Mouse (Mus musculus): ENCODE results near the gene Pinlyp. TPM values are rescaled to one million over a fixed set of nuclear protein-coding genes. Genes with fewer than 3 reads are reported as not detected.
"Not testable (repeated sequence)": the region's sequence is repeated elsewhere in the genome, so short reads cannot be mapped to it uniquely, and the experiment has no call there.

Gene Pinlyp
- total RNA-seq, 2 experiments from 2014 or later: not detected

DNA sequence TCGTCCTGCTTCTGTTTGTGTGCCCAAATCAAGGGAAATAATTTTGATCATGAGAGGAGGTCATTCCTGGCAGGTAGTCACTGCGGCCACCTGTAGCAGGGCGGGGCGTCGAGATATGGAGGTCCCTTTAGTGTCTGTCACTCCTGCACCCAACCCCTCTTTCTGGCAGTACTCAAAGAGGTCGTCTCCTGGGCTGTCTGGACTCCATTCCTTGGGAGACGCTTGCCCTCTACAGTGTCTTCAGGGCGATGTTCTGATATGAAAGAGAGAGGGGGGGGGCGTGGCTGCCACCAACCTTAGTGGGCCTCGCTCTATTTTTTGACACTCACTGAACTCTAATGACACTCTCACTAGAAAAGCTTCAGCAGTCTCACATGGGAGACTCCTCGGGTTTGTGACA lies 16.3 kb downstream of the Pinlyp start:
- no peak for DNase-seq
- intact Hi-C loops (cut with DNase I): no loop called here

DNA sequence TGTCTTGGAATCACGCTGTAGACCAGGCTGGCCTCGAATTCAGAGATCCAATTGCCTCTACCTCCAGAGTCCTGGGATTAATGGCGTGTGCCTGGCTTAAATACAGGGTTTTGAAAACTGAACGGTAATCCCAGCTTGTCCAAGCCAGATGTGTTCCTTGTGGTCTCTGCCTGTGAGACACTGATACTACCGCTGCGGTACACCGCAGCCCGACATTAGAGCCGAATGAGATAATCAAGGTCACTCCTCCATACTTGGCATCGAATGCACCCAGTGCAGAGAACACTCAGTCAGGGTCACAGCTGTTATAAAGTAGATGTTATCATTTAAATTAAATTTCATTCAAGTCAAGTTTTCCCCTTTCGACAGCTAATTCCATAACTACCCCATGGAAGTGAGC lies 17.1 kb downstream of the Pinlyp start:
- DNase-seq: no peak
- intact Hi-C loops (cut with DNase I): no loop called here

DNA sequence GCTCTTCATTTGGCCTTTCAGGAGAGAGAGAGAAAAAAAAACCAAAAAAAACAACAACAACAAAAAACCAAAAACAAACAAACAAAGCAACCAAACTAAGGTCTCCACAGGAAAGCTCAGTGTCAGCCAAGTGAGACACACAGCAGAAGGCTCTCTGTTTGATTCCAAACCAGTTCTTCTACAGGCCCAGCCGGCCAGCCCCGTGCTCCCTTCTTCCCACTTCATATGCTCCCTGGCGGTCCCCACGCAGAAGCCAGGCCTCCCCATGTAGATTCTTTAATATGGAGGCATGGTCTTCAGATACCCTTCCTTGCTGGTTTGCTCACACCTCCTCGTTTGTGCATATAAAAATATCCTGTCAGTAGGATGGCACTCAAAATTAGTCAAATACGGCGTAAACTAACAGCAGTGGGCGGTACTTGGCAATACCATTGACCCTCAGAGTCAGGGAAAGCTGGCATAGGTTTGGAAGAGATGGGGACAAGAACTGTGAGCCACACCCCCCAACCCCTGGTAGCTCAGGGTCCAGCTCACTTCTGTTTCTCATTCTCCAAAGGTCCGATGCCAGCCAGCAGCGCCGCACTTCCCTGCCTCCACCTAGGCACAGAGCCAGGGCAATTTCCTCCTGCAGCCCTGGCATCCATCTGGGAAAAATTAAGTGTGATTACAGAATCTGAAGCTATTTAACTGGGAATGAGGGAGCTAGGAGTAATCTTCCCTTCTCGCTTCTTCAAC lies 20.1 kb downstream of the Pinlyp start:
- DNase-seq: no peak
- intact Hi-C loops (cut with DNase I): no loop called here

DNA sequence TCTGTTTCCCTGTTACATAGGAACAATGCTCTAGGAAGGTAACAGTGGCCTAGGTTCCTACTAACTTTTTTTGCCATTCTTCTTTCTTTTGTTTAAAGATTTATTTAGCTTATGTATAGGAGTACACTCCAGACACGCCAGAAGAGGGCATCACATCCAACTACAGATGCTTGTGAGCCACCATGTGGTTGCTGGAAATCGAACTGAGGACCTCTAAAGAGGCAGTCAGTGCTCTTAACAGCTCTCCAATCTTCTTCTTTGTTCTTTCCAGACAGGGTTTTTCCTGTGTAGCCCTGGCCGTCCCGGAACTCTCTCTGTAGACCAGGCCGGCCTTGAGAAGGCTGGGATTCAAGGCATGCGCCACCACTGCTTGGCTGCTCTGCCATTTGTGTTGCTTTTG lies 20.9 kb downstream of the Pinlyp start:
- intact Hi-C loops (cut with DNase I): no loop called here
- no peak for DNase-seq

DNA sequence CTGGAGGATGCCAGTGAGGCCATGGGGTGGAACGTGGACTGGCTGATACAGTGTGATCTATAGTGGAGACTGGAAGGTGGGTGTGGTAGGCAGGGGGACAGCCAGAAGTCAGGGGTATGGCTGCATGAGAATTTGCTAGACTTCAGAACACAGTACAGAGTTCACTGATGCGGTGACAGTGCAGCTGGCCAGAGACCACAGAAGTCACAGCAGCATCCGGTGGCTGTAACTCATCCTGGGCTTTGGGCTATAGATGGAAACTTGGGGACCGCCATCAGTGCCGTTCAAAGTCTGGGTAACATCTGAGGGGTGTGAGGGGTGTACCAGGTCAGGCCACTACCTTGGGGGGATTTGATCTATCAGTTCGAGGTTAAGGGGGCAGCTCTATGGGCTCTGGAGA lies 22.2 kb downstream of the Pinlyp start:
- no peak for DNase-seq
- intact Hi-C loops (cut with DNase I): no loop called here

DNA sequence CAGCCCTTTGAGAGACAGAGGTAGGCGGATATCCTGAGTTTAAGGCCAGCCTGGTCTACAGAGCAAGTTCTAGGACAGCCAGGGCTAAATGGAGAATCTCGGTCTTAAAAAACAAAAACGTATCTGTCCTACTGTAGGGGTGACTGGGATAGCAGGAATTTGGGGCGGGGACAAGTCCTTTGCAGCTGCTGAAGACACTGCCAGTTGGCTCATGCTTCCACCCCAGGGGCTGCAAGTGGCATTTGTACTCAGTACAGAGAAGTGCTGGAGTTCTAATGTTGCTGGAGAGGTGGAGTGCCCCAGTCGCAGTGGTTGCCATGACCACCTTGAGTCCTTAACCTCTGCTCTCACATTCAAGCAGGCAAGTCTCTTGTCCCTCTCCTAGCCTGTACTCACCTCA lies 23.1 kb downstream of the Pinlyp start:
- no peak for DNase-seq
- intact Hi-C loops (cut with DNase I): no loop called here

DNA sequence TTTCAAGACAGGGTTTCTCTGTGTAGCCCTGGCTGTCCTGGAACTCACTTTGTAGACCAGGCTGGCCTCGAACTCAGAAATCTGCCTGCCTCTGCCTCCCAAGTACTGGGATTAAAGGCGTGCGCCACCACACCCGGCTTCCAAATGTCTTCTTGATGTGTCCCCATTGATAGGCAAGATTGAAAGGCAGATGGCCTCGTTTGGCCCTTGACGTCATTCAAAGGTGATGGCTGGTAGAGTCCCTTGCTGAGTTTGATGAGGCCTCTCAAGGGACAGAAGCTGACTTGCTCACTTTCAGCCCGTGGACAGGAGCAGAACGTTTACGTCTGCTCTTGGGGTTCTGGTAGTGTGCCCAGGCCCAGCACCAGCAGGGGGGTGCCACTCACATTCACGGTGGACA lies 25.9 kb downstream of the Pinlyp start:
- DNase-seq; intact Hi-C loops (cut with DNase I): not testable (repeated sequence)

DNA sequence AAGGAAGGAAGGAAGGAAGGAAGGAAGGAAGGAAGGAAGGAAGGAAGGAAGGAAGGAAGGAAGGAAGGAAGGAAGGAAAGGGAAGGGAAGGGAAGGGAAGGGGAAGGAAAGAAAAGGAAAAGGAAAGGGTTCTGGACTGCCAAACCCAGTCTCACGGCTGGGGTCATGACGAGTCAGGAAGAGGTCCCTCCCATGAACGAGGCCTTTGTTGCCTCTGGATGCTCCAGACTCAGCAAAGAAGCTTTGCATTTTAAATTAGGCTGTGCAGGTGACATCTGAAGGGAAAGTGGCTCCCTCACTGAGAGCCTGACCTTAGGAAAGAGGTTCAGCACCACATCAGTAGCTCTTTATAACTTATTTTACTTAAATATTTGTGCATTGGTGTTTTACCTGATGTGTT lies 26.8 kb downstream of the Pinlyp start:
- DNase-seq: no peak
- intact Hi-C loops (cut with DNase I): no loop called here

DNA sequence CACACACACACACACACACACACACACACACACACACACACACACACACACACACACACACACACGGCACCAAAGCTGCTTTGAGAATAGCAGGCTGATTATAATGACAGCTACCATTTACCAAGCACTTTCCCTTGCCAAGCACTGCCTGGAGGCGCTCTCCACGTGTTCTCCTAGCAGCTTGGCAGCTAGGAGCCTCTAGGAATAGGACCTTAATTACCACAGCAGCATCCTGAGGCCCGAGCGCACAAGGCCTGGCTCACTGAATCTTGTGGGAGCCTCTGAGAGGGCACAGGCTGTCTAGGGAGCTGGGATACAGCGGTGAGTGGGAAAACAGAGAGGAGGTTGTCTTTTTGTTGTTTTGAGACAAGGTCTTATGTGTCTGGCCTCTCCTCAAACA lies 28.3 kb downstream of the Pinlyp start:
- intact Hi-C loops (cut with DNase I): no loop called here
- DNase-seq: peak in 1 of 2 experiments; percentile 47

DNA sequence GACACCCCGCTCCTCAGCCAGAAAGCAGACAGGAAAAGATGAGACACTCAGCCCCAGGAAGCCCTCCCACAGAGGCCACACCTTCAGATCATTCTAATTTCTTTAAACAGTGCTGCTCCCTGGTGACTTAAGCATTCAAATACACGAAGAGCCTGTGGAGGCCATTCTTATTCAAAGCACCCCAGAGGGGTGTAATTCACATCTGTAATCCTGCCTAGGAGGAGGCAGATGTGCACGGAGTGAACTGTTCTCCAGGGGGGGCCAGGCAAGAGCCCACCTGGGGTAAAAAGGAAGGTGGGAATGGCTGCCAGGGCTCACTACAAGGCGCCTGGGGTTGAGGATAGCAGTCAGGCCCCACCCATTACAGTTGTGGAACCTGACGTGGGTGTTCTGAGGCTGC lies 28.8 kb downstream of the Pinlyp start:
- intact Hi-C loops (cut with DNase I): no loop called here
- no peak for DNase-seq

DNA sequence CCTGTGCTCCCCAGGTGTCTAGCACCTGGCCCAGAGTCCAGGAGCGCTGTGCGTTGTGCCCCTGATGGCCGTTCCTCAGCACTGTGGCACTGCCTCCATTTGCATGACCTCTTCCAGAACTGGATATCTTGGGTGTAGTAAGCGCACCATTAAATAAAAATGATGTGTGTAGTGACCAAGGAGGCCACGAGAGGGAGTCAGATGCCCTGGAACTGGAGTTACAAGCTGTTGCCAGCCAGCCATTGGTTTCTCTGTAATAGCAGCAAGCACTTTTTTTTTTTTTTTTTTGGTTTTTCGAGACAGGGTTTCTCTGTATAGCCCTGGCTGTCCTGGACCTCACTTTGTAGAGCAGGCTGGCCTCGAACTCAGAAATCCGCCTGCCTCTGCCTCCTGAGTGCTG lies 29.6 kb downstream of the Pinlyp start:
- DNase-seq; intact Hi-C loops (cut with DNase I): not testable (repeated sequence)

DNA sequence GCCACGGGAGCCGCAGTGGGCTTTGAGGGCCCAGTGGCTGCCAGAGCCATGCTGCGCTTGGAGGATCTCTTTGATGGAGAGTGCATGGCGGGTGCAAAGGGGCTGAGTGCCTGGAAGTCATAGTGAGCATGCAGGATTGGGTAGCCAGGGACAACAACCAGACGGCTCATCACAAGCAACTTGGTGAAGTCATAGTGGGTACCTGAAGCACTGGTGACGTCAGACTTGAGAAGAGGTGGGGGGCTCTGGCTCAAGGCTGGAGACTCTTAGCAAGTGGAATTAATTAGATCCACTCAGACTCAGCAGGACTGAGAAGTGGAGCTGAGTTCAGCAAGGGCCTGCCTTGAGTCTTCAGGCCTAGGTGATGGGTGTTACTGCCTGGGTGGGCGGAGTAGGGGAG lies 33.6 kb downstream of the Pinlyp start, which contains the start of gene AC161166.1:
Gene AC161166.1 (minus strand): TSS at position 101 of the 400 bp plus-strand sequence.
- DNase-seq: no peak
- intact Hi-C loops (cut with DNase I): no loop called here

DNA sequence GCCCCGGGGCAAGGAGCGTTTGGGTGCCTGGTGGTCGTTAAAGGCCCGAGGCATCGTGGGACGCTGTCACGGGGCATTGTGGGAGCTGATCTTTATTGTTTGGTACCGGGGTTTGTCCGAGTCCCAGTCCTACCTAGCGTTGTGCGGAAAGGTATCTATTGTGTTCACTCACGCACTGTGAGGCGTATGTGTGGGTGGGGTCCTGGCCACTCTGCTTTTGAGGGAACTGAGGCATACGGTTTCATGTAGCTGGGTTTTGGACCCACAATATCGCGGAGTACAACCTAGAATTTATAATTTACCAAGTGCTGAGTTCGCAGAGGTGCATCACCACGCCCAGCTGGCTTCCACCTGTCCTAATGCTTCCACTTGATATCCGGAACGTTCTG lies 38.2 kb downstream of the Pinlyp start:
- intact Hi-C loops (cut with DNase I): loop anchor here (2.0 kb wide), 2 partner anchors 21 to 23 kb away; partner anchors contain the start of gene Irgq
- no peak for DNase-seq

DNA sequence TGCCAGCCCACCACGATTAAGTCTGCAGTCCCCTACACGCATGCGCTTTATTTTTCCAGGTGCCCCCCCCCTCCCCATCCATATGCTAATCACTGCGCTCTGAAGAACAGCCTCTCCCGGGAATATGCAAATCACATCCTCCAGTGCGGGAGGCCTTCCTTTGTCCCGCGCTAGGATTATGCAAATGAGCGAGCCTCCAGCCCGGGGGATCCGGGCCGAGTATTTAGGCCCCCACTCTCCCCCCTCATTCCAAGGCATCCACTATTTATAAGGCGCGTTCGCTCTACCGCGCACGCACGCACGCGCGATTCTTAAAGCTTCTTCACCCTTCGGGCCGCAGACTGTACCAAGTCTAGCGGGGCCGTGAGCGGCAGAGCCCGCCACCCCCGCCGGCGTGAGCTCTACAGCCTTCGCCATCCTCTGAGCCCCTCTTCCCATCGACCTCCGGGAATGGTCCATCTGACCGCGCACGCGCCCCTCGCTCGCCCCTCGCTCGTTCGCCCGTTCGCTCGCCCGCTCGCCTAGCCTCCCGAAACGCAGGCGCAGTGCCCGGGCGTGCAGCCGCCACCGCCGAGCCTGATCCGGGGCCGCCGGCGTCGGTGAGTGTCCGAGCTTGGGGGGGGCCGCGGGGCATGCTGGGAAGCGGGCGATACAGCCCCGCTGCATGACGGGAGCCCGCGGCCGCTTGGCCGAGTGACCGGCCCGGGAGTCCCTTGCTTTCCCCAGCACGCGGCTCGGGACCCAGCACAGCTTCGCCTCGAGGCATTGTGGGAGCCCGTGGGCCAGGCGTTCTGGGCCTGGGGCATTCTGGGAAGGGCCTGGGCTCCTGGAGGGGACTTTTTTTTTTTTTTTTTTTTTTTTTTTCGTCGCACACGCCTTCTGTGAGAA lies 38.8 kb downstream of the Pinlyp start, which contains the start of gene Zfp428:
Gene Zfp428 (plus strand): TSS at position 169 of the 888 bp plus-strand sequence.
- intact Hi-C loops (cut with DNase I): loop anchor here (2.0 kb wide), 2 partner anchors 20 to 24 kb away; partner anchors contain the start of gene Irgq
- DNase-seq: peak; percentile 90 to 92

DNA sequence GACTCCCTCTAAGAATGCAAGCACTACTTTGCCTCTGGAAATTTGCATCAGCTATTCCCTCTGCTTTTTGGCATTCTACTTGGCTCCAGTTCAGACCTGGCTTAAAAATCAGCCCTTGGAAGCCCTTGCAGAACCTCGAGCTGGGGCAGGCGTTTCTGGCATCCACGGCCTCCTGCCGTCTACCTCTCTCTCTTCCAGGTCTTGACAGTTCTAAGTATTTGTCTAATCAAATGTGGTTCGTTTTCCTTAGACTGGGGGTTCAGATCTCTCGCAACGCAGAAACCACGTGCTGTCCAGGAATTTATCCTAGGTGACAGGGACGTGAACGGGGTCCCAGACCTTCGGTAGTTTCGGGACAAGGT lies 39.5 kb downstream of the Pinlyp start:
- intact Hi-C loops (cut with DNase I): loop anchor here (2.0 kb wide), 2 partner anchors 20 to 24 kb away; partner anchors contain the start of gene Irgq
- DNase-seq: peak; percentile 77 to 84

DNA sequence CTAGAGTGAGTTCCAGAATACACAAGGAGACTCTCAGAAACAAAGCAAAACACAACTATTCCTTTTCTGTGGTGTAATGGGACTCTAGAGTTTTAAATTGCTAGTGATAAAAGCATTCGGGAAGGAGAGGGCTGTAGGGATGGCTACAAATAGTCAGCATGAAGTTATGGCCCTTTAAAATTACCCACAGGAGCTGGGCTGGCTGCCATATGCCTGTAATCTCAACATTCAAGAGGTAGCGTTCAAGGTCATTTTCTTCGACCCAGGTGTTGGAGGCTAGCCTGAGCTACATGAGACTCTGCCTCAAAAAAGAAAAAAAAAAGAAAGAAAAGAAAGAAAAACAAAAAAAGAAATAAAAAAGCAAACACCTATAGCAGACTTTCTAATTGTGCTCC lies 39.9 kb downstream of the Pinlyp start:
- DNase-seq: peak; percentile 52 to 63
- intact Hi-C loops (cut with DNase I): loop anchor here (2.0 kb wide), 2 partner anchors 19 to 25 kb away; partner anchors contain the start of gene Irgq

DNA sequence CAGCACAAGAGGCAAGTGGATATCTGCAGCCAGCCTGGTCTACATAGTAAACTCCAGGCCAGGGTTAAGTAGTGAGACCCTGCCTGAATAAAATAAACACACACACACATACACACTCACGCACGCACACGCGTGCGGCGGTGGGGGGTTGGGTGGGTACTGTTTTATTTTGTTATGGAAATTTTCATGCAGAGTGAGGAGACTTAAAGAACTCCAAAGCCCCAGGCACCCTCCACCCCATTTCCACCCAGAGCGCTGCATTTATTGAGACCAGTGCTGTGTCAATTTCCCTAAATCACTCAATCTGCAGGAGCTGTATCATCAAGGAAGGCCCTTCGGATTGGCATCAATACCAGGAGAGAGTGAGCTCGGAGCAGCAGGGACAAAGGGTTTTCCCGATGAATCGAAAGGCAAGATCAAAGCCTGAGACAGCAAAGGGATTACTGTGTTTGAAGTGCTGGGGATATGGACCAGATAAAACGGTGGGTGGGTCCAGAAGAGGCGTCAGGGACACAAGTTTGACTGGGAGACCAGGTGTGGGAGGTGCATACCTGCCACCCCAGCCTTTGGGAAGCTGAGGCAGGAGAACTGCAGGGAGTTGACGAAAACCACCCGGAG lies 40.4 kb downstream of the Pinlyp start:
- intact Hi-C loops (cut with DNase I): loop anchor here (2.0 kb wide), 2 partner anchors 19 to 25 kb away; partner anchors contain the start of gene Irgq

DNA sequence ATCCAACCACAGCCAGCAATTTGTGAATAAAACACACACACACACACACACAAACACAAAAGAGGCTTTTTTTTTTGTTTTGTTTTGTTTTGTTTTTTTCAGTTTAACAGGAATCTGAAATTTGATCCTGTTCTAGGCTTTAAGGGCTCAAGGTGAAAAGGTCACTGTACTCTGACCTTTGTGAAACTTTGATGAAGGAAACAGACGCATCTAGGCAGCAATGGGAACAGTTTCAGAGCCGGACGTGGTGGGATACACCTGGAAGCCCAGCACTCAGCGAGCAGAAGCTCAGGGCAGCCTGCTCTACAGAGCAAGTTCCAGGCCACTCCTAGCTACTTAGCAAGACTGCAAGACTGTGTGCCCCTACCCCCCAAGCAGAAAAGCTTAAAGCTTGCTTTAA lies 41.0 kb downstream of the Pinlyp start:
- DNase-seq: no peak
- intact Hi-C loops (cut with DNase I): no loop called here

More for the DNA sequence above, 40.4 kb downstream of the Pinlyp start:
- DNase-seq: no peak

DNA sequence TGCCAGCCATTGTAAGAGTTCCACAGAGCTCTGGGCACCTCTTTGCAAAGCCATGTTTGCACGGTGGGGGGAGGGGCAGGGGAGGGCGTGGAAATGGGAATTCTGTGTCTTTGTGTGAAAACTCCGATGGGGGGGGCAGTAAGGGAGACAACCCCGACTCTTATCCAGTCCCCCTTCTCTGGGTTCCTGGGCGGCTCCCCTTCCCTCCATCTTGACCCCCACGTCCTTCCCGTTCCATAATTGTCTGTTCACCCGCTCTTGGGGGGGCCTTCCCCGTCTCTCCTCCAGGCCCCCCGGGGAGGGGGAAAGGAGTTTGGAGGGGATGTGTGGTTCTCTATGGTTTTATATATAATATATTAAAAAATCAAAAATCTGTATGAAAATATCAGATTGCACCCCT lies 41.9 kb downstream of the Pinlyp start:
- intact Hi-C loops (cut with DNase I): no loop called here
- no peak for DNase-seq

DNA sequence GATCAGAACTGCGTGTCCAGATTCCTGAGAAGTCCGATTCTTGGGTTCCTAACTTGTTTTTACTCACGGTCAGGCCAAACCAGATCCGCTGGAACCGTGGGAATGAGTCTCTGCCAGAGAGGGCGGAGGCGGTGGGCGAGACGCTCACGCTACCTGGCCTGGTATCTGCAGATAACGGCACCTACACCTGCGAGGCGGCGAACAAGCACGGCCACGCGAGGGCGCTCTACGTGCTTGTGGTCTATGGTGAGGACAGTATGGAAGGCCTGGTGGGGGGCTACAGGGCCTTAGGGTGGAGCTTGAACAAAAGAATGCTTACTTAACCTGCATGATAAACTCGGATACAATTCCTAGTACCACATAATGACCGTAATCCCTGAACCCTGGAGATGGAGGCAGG lies 44.4 kb downstream of the Pinlyp start:
- intact Hi-C loops (cut with DNase I): no loop called here
- peak in 1 of 2 experiments; percentile 32 for DNase-seq

DNA sequence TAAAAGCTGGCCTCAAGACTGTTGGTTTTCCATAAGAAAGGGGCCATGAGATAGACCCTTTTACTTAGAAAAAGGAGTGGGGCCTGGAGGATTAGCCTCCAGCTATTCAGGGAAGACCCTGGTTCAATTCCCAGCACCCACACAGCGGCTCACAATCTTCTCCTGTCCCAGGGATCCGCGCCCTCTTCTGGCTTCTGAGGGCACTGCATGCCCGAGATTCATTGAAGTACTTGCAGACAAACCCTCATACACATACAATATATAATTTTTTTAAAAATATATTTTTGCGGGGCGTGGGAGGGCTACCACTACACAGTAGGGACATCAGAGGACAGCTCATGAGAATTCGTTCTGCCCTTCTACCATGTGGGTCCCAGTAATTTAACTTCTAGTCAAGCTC lies 45.0 kb downstream of the Pinlyp start:
- intact Hi-C loops (cut with DNase I): no loop called here
- peak in 1 of 2 experiments; percentile 43 for DNase-seq
